Mouse (Mus musculus): ENCODE data around the gene Usp32. TPM values are rescaled to one million over a fixed set of nuclear protein-coding genes. Genes with fewer than 3 reads are reported as not detected.

Usp32 gene
- polyA plus RNA-seq, 2 experiments: 5.9 to 10.7 TPM

- 5% methylated on average over 20 of the region's 20 CpGs for WGBS
- ATAC-seq (ENCODE audit: low FRiP score, low read depth) (peak; percentile 89), DNase-seq (ENCODE audit: low spot score) (peak; percentile 84)
- Histone ChIP-seq H3K27me3 (ENCODE audit: control insufficient read depth, insufficient read depth, low read length) (no peaks in the 10 kb centered on the region), H3K4me3 (replicated peaks; ENCODE audit: low read length) (peak overlapping the region; percentile 33), H3K4me1 (ENCODE audit: control insufficient read depth, insufficient read depth, low read length) (no peaks in the 10 kb centered on the region), H3K27ac (replicated peaks; ENCODE audit: low read depth, low read length) (no peak overlapping the region), H3K4me2 (replicated peaks; ENCODE audit: low read depth, low read length, severe bottlenecking) (peak overlapping the region; percentile 62), H3K9ac (ENCODE audit: low read depth, low read length, severe bottlenecking) (peak overlapping the region; percentile 51), H3K36me3 (ENCODE audit: control insufficient read depth, insufficient read depth, low read length) (no peaks in the 10 kb centered on the region), H3K9me3 (ENCODE audit: control insufficient read depth, low read length) (no peaks in the 10 kb centered on the region)
- TF ChIP-seq POLR2A (IDR thresholded peaks at IDR 0.05; ENCODE audit: borderline replicate concordance, extremely low read depth, insufficient read depth, insufficient read length): no peak
Measured at GRCm38 (mm10) chr11:85182617-85183283, 42.8 kb upstream of the Usp32 start.

- 87% methylated on average over 4 of the region's 4 CpGs for WGBS
Measured at GRCm38 (mm10) chr11:85178413-85178812, 38.5 kb upstream of the Usp32 start.

DNA sequence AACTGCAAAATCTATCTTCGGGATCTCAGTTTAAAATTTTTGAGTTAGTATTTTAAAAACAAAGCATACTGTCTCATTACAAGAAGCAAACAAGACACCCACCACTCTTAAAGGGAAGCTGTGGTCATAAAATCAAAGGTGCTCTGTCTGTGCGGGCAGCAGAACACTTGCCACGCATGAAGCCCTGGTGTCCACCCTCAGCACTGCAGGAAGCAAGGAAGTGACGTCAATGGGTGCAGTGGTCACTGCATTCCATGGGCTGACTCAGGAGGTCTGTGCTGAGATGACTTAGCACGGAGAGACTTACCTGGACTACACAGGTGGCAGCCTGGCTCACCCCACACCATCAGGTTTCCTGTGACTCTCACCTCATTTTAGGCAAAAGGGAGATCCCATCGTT lies 37.8 kb upstream of the Usp32 start:
- 79% methylated on average over 6 of the region's 6 CpGs for WGBS

More at GRCm38 (mm10) chr11:85178413-85178812, 38.5 kb upstream of the Usp32 start:
- H3K36me3 ChIP-seq (ENCODE audit: control insufficient read depth, insufficient read depth, low read length): no peaks in the 10 kb centered on the region
- DNase-seq (ENCODE audit: low spot score) (no peak), ATAC-seq (ENCODE audit: low FRiP score, low read depth) (no peak)
- no peaks in the 10 kb centered on the region for H3K9me3 ChIP-seq (ENCODE audit: control insufficient read depth, low read length)
- TF ChIP-seq POLR2A (IDR thresholded peaks at IDR 0.05; ENCODE audit: borderline replicate concordance, extremely low read depth, insufficient read depth, insufficient read length): no peak
- H3K4me2 ChIP-seq (replicated peaks; ENCODE audit: low read depth, low read length, severe bottlenecking): no peak overlapping the region
- H3K9ac ChIP-seq (ENCODE audit: low read depth, low read length, severe bottlenecking): no peak overlapping the region
- H3K27me3 ChIP-seq (ENCODE audit: control insufficient read depth, insufficient read depth, low read length): no peaks in the 10 kb centered on the region
- H3K4me3 ChIP-seq (replicated peaks; ENCODE audit: low read length): no peak overlapping the region
- H3K27ac ChIP-seq (replicated peaks; ENCODE audit: low read depth, low read length): no peak overlapping the region
- H3K4me1 ChIP-seq (ENCODE audit: control insufficient read depth, insufficient read depth, low read length): no peaks in the 10 kb centered on the region

GRCm38 (mm10) chr11:85175941-85176340 lies 36.0 kb upstream of the Usp32 start:
- no peaks in the 10 kb centered on the region for H3K4me1 ChIP-seq (ENCODE audit: control insufficient read depth, insufficient read depth, low read length)
- H3K9ac ChIP-seq (ENCODE audit: low read depth, low read length, severe bottlenecking): no peak overlapping the region
- WGBS: 81% methylated on average over 3 of the region's 3 CpGs
- no peaks in the 10 kb centered on the region for H3K9me3 ChIP-seq (ENCODE audit: control insufficient read depth, low read length)
- no peaks in the 10 kb centered on the region for H3K27me3 ChIP-seq (ENCODE audit: control insufficient read depth, insufficient read depth, low read length)
- no peak for DNase-seq (ENCODE audit: low spot score)
- no peak for TF ChIP-seq POLR2A (IDR thresholded peaks at IDR 0.05; ENCODE audit: borderline replicate concordance, extremely low read depth, insufficient read depth, insufficient read length)
- no peak overlapping the region for H3K4me2 ChIP-seq (replicated peaks; ENCODE audit: low read depth, low read length, severe bottlenecking)
- H3K4me3 ChIP-seq (replicated peaks; ENCODE audit: low read length): no peak overlapping the region
- no peak for ATAC-seq (ENCODE audit: low FRiP score, low read depth)
- H3K36me3 ChIP-seq (ENCODE audit: control insufficient read depth, insufficient read depth, low read length): no peaks in the 10 kb centered on the region
- no peak overlapping the region for H3K27ac ChIP-seq (replicated peaks; ENCODE audit: low read depth, low read length)

More for the DNA sequence above, 37.8 kb upstream of the Usp32 start:
- H3K9me3 ChIP-seq (ENCODE audit: control insufficient read depth, low read length): no peaks in the 10 kb centered on the region
- TF ChIP-seq POLR2A (IDR thresholded peaks at IDR 0.05; ENCODE audit: borderline replicate concordance, extremely low read depth, insufficient read depth, insufficient read length): no peak
- no peak overlapping the region for H3K4me2 ChIP-seq (replicated peaks; ENCODE audit: low read depth, low read length, severe bottlenecking)
- DNase-seq (ENCODE audit: low spot score) (no peak), ATAC-seq (ENCODE audit: low FRiP score, low read depth) (no peak)
- no peaks in the 10 kb centered on the region for H3K4me1 ChIP-seq (ENCODE audit: control insufficient read depth, insufficient read depth, low read length)
- no peak overlapping the region for H3K4me3 ChIP-seq (replicated peaks; ENCODE audit: low read length)
- H3K36me3 ChIP-seq (ENCODE audit: control insufficient read depth, insufficient read depth, low read length): no peaks in the 10 kb centered on the region
- H3K27me3 ChIP-seq (ENCODE audit: control insufficient read depth, insufficient read depth, low read length): no peaks in the 10 kb centered on the region
- H3K27ac ChIP-seq (replicated peaks; ENCODE audit: low read depth, low read length): no peak overlapping the region
- no peak overlapping the region for H3K9ac ChIP-seq (ENCODE audit: low read depth, low read length, severe bottlenecking)

DNA sequence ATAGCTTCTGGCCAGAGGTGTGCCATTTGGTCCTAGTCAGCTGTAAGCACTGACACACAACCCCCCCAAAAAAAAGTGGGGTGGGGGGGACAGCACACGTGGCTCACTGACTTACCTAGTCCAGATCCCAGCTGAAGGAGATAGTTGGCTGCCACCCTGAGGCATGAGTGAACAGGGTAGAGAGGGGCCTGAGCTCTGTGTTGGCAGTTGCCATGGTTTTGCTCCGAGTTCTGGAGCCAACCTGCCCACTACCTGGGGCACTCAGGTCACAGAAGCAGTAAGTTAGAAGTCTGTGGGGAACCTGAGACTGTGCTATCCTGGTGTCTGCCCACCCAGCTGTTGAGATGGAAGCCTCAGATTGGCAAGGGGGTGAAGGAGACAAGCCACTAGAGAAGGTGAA lies 30.9 kb upstream of the Usp32 start:
- ATAC-seq (ENCODE audit: low FRiP score, low read depth) (no peak), DNase-seq (ENCODE audit: low spot score) (no peak)
- H3K4me1 ChIP-seq (ENCODE audit: control insufficient read depth, insufficient read depth, low read length): no peaks in the 10 kb centered on the region
- WGBS: 27% methylated on average over 2 of the region's 2 CpGs
- no peaks in the 10 kb centered on the region for H3K9me3 ChIP-seq (ENCODE audit: control insufficient read depth, low read length)
- H3K4me3 ChIP-seq (replicated peaks; ENCODE audit: low read length): no peak overlapping the region; the same call in 1 of the 2 replicates
- no peak overlapping the region for H3K27ac ChIP-seq (replicated peaks; ENCODE audit: low read depth, low read length)
- H3K9ac ChIP-seq (ENCODE audit: low read depth, low read length, severe bottlenecking): 0 out of 2 replicates have a peak overlapping the region, but pooled peaks have one; percentile 58
- no peaks in the 10 kb centered on the region for H3K27me3 ChIP-seq (ENCODE audit: control insufficient read depth, insufficient read depth, low read length)
- H3K4me2 ChIP-seq (replicated peaks; ENCODE audit: low read depth, low read length, severe bottlenecking): peak overlapping the region; percentile 61; the same call in 1 of the 2 replicates
- no peaks in the 10 kb centered on the region for H3K36me3 ChIP-seq (ENCODE audit: control insufficient read depth, insufficient read depth, low read length)
- TF ChIP-seq POLR2A (IDR thresholded peaks at IDR 0.05; ENCODE audit: borderline replicate concordance, extremely low read depth, insufficient read depth, insufficient read length): no peak

Measured in limb, embryonic 14.5 days (tissue).